Mouse (Mus musculus): ENCODE results near the gene Pidd1.

DNA sequence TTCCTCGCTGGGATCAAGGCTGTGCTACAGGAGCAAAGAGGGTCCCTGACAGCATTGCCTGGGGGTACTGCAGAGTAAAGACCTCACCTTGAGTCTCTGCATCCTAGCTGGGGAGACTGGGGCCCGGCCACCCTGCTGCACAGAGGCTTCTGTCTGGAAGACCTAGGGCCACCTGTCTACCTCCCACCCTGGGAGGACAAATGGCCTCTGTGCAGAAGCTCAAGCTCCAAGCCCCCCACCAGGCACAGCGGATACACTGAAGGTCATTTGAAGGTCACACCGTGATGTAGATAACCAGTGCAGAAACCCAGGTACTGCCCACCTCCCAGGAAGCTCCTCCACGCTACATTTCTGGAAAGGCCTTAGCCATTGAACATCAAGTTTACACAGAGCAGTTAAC is 15.1 kb downstream of the Pidd1 start:
- TF ChIP-seq POLR2A (IDR thresholded peaks at IDR 0.05; ENCODE audit: borderline replicate concordance, extremely low read depth, low read depth, low read length) (no peak), CTCF (IDR thresholded peaks at IDR 0.05; ENCODE audit: insufficient read depth, low read length) (no peak)

Measured in lung, adult 2 months (tissue).